Mouse (Mus musculus): ENCODE data around the gene Csrp2.

Csrp2 gene

GRCm38 (mm10) chr10:110931161-110931912 is 11.7 kb downstream of the Csrp2 start:
- no peak for DNase-seq (ENCODE audit: low spot score)

- peak; percentile 30 for DNase-seq (ENCODE audit: low spot score)
Measured at GRCm38 (mm10) chr10:110931913-110932560, 12.4 kb downstream of the Csrp2 start.

GRCm38 (mm10) chr10:110933584-110933983 is 14.0 kb downstream of the Csrp2 start:
- no peak for DNase-seq (ENCODE audit: low spot score)

GRCm38 (mm10) chr10:110935081-110935480 is 15.5 kb downstream of the Csrp2 start:
- DNase-seq (ENCODE audit: low spot score) = no peak

- no peak for DNase-seq (ENCODE audit: low spot score)
Measured at GRCm38 (mm10) chr10:110935669-110936068, 16.1 kb downstream of the Csrp2 start.

- DNase-seq (ENCODE audit: low spot score) = no peak
Measured at GRCm38 (mm10) chr10:110938361-110938760, 18.8 kb downstream of the Csrp2 start.

GRCm38 (mm10) chr10:110938841-110939549 is 19.4 kb downstream of the Csrp2 start:
- no peak for DNase-seq (ENCODE audit: low spot score)

- no peak for DNase-seq (ENCODE audit: low spot score)
Measured at GRCm38 (mm10) chr10:110939717-110940116, 20.1 kb downstream of the Csrp2 start.

GRCm38 (mm10) chr10:110940740-110941398 is 21.3 kb downstream of the Csrp2 start:
- no peak for DNase-seq (ENCODE audit: low spot score)

- DNase-seq (ENCODE audit: low spot score) = no peak
Measured at GRCm38 (mm10) chr10:110941968-110942367, 22.4 kb downstream of the Csrp2 start.

GRCm38 (mm10) chr10:110942806-110943205 is 23.2 kb downstream of the Csrp2 start:
- DNase-seq (ENCODE audit: low spot score) = no peak

- no peak for DNase-seq (ENCODE audit: low spot score)
Measured at GRCm38 (mm10) chr10:110944175-110944574, 24.6 kb downstream of the Csrp2 start.

- no peak for DNase-seq (ENCODE audit: low spot score)
Measured at GRCm38 (mm10) chr10:110945966-110946365, 26.4 kb downstream of the Csrp2 start.

- DNase-seq (ENCODE audit: low spot score) = no peak
Measured at GRCm38 (mm10) chr10:110947574-110947973, 28.0 kb downstream of the Csrp2 start.

- DNase-seq (ENCODE audit: low spot score) = no peak
Measured at GRCm38 (mm10) chr10:110951112-110951511, 31.5 kb downstream of the Csrp2 start.

GRCm38 (mm10) chr10:110951748-110952147 is 32.2 kb downstream of the Csrp2 start:
- DNase-seq (ENCODE audit: low spot score) = no peak

GRCm38 (mm10) chr10:110952271-110952670 is 32.7 kb downstream of the Csrp2 start:
- no peak for DNase-seq (ENCODE audit: low spot score)

- no peak for DNase-seq (ENCODE audit: low spot score)
Measured at GRCm38 (mm10) chr10:110952937-110953451, 33.4 kb downstream of the Csrp2 start.

- no peak for DNase-seq (ENCODE audit: low spot score)
Measured at GRCm38 (mm10) chr10:110958879-110959278, 39.3 kb downstream of the Csrp2 start.

- no peak for DNase-seq (ENCODE audit: low spot score)
Measured at GRCm38 (mm10) chr10:110959781-110960180, 40.2 kb downstream of the Csrp2 start.

- no peak for DNase-seq (ENCODE audit: low spot score)
Measured at GRCm38 (mm10) chr10:110960841-110961240, 41.3 kb downstream of the Csrp2 start.

- no peak for DNase-seq (ENCODE audit: low spot score)
Measured at GRCm38 (mm10) chr10:110962172-110962571, 42.6 kb downstream of the Csrp2 start.
